Mouse (Mus musculus): Measurements from ENCODE around the gene Wdr31. TPM values are rescaled to one million over a fixed set of nuclear protein-coding genes. Genes with fewer than 3 reads are reported as not detected.

Wdr31 gene
- 2.6 and 3.5 TPM in 2 replicates for polyA plus RNA-seq (2015; fragmentation: Nextera tagmentation; extraction: Ambion mirVana)

DNA sequence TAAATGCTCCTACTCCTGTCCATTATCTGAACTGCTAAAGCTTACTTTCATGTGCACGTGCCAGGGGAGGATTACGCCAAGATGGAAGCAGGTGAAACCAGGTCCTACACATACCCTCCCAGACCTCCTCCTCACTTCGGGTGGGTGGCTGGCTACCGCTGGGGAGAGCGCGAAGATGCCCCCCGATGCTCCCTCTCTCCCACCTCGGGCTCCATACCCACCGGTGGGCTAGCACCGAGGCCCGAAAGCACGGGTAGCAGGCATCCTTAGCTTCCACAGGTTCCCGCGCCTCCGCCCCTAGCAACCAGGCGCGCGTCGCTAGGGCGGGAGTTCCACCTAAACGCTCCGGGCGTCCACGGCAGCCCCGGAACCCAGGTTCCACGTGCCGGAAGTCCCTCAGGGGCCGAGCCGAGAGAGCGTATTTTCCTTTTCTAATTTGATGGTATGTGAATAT is at the start of gene Wdr31:
Wdr31 (minus strand) TSS at position 299 of the 454 bp plus-strand sequence.

DNA sequence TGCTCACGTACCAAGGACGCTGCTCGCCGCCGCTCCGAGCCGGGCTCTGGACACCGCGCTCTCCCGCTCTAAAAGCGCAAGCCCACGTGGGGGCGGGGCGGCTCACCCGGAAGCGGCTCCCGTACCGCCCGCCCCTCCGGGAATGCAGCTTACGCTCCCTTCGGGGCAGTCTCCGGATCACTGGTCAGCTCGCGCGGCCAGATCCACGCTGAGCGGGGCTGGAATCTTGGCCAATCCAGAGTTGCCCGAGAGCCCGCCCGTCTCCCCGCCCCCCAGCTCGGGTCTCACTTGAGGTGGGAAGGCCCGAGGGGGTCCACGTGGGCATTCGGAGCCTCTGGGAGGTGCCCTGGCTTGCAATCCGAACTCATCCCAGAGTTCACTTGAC is 49.1 kb upstream of the Wdr31 start, which contains the start of gene Alad:
Alad (minus strand) TSS at position 70 of the 385 bp plus-strand sequence.

DNA sequence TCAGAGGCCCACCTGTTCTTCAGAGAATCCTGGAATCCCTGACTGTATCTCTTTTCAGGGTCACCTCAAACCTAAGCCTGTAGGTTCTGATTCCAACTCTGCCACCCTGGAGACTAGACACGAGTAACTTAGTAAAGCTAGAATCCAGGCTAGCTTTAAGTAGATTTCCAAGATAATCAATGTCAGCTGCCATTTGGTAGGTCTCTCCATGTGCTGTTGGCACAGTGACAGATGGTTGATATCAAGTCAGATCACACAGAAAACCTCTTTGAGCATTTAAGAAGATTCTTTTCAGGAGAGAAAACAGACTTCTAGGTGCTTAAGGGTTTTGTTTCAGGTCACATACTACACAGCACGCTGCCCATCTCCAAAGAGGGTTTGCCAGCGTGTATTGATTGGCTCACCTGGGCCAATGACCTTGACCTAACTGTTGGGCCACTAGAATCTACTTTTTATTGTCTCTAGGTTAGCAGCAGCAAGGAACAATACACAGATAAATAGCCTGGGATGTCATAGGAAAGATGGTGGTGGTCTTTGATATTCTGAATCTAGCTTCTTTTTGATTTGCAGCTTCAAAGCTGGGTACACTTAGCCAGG is 32.8 kb upstream of the Wdr31 start, which contains the start of gene Hdhd3:
Hdhd3 (minus strand) TSS at position 94 of the 597 bp plus-strand sequence.

DNA sequence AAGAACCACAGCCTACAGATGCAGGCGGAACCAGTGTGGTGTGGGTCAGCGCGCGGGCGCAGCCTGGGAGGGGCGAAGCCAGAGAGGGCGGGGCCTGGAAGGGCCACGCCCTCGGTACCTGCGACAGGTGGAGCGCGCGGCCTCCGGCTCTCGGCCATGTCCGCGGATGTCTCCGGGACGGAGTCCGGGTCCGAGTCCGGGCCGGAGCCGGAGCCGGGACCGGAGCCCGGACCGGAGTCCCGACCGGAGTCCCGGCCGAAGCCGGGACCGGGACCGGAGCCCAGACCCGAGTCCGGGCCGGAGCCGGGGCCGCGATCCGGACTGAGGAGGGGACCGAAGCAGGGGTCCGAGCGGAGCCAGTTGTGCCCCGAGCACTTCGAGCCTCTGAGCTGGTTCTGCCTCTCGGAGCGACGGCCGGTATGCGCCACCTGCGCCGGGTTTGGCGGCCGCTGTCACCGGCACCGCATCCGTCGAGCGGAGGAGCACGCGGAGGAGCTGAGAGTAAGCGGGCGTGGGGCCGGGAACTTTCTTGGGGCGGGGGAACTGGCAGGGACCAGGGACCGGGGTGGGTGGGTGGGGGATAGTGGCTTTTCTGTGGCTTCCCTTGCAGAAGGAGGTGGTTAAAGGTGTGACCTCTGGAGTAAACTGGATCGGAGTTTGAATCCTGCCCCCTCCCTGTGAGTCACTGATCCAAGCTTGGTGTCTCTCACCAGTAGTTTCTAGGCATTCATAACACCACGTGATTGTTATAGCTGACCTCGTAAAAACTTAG is 9.4 kb upstream of the Wdr31 start, which contains the start of gene Bspry:
Bspry (plus strand) TSS at position 117 of the 772 bp plus-strand sequence.

DNA sequence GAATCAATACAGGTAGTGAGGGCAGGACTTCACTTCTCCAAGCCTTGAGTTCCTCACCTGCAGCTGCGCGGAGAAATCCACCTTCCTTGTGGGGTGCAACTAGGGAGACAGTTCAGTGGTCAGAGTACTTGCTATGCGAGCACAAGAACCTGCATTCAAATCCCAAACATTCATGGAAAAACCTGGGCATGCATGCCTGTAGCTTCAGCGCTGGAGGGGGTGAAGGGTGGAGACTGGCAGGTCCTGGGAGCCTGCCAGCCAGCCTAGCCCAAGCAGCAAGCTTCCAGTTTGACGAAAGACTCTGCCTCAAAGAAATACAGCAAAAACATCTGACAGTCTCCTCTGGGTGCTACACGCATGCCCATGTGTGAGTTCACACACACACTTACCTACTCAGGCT is 35.6 kb downstream of the Wdr31 start, which contains the start of gene Rnf183:
Rnf183 (minus strand) TSS at position 172 of the 400 bp plus-strand sequence.

DNA sequence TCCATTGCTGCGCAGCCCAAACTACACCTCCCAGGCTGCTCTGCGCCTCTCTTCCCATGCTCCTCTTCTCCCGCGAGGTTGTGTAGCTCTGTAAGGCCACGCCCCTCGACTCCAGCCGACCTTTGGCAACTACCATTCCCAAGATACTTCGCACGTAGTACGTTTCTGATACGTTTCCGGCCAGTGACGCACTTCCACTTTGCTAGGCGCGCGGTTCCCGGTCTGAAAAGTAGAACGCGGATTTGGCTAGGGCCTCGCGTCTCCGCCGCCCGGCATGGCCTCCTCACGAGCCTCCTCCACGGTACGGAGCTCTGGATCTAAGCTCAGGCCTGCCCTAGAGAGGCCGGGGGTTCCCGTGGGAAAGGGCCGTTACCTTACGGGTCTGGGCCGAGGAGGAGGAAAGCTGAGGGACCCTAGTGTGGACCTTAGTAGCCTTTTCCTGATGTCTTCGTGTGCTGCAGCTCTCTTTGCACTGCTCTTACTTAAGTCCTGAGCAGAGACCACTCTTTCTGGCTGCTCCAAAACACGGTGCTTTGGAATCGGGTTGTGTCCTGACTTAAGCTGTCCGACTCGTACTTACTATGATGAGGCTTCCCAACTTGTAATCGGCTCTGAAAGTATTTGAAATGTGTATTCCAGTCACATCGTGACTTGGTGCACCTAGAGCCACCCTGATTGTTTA is 62.0 kb downstream of the Wdr31 start, which contains the start of the genes Cdc26 and Prpf4:
Cdc26 (minus strand) TSS at position 42 of the 682 bp plus-strand sequence.
Prpf4 (plus strand) TSS at position 197 of the 682 bp plus-strand sequence.

Other genes with a start within 250 kb of the Wdr31 start
- 6.3 and 6.6 TPM in 2 replicates for gene Zfp37, start 239.8 kb downstream of the Wdr31 start, polyA plus RNA-seq (2015; fragmentation: Nextera tagmentation; extraction: Ambion mirVana)
- gene Slc31a2, start 208.3 kb downstream of the Wdr31 start, polyA plus RNA-seq (2015; fragmentation: Nextera tagmentation; extraction: Ambion mirVana), result 18.9 and 23.9 TPM in 2 replicates
- 16.1 and 19.1 TPM in 2 replicates for gene Fkbp15, start 110.3 kb downstream of the Wdr31 start, polyA plus RNA-seq (2015; fragmentation: Nextera tagmentation; extraction: Ambion mirVana)
- gene Slc31a1, start 110.2 kb downstream of the Wdr31 start, polyA plus RNA-seq (2015; fragmentation: Nextera tagmentation; extraction: Ambion mirVana), result 23.5 and 27.8 TPM in 2 replicates
- 80.3 and 86.8 TPM in 2 replicates for gene Cdc26, start 62.3 kb downstream of the Wdr31 start, polyA plus RNA-seq (2015; fragmentation: Nextera tagmentation; extraction: Ambion mirVana)
- gene Prpf4, start 62.1 kb downstream of the Wdr31 start, polyA plus RNA-seq (2015; fragmentation: Nextera tagmentation; extraction: Ambion mirVana), result 7.8 and 8.0 TPM in 2 replicates
- gene Rnf183, start 35.6 kb downstream of the Wdr31 start, polyA plus RNA-seq (2015; fragmentation: Nextera tagmentation; extraction: Ambion mirVana), result not detected in 2 replicates
- gene Bspry, start 9.2 kb upstream of the Wdr31 start, polyA plus RNA-seq (2015; fragmentation: Nextera tagmentation; extraction: Ambion mirVana), result 7.5 and 8.6 TPM in 2 replicates
- gene Hdhd3, start 32.6 kb upstream of the Wdr31 start, polyA plus RNA-seq (2015; fragmentation: Nextera tagmentation; extraction: Ambion mirVana), result 11.5 and 15.8 TPM in 2 replicates
- gene Alad, start 49.0 kb upstream of the Wdr31 start, polyA plus RNA-seq (2015; fragmentation: Nextera tagmentation; extraction: Ambion mirVana), result 56.3 and 60.7 TPM in 2 replicates
- 37.5 and 39.9 TPM in 2 replicates for gene Pole3, start 54.2 kb upstream of the Wdr31 start, polyA plus RNA-seq (2015; fragmentation: Nextera tagmentation; extraction: Ambion mirVana)
- gene 4933430I17Rik, start 54.5 kb upstream of the Wdr31 start, polyA plus RNA-seq (2015; fragmentation: Nextera tagmentation; extraction: Ambion mirVana), result 0.16 and 0.40 TPM in 2 replicates
- 25.3 and 28.9 TPM in 2 replicates for gene Rgs3, start 89.0 kb upstream of the Wdr31 start, polyA plus RNA-seq (2015; fragmentation: Nextera tagmentation; extraction: Ambion mirVana)